Mouse (Mus musculus): Measurements from ENCODE around the gene Cplx1.

DNA sequence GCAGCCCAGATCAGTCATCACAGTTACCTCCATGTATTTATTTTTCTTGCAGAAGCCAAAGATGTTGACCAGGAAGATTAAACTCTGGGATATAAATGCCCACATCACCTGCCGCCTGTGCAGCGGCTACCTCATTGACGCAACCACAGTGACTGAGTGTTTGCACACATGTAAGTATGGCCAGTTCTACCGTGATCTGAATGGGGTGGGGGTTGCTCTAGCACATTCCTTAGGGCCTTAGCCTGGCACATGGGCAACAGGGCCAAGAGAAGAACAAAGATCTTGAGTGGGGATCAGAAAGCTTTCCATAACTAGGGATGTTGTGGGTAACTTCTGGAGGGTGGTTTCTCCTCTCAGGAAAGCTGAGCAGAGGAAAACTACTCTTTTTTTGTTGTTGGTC, 76.1 kb downstream of the Cplx1 start:
- TF ChIP-seq SIN3A (IDR thresholded peaks at IDR 0.05; ENCODE audit: low read length) (no peak), ZKSCAN1 (IDR thresholded peaks at IDR 0.05; ENCODE audit: low read depth, low read length) (no peak), CTCF (IDR thresholded peaks at IDR 0.05 in 2 of 3, conservative IDR thresholded peaks at IDR 0.05 in 1 of 3; ENCODE audit: control insufficient read depth in 1 of 3, insufficient read depth in 1 of 3, low read depth in 2 of 3, low read length in 3 of 3, poor library complexity in 1 of 3, severe bottlenecking in 1 of 3) (no peak), POLR2A (IDR thresholded peaks at IDR 0.05; ENCODE audit: control insufficient read depth in 1 of 2, insufficient read depth in 1 of 2, low read depth in 1 of 2, low read length in 2 of 2, poor library complexity in 1 of 2) (no peak), TCF12 (IDR thresholded peaks at IDR 0.05; ENCODE audit: low read depth, low read length) (no peak), BHLHE40 (IDR thresholded peaks at IDR 0.05; ENCODE audit: borderline replicate concordance, low read depth, low read length) (no peak), E2F4 (IDR thresholded peaks at IDR 0.05; ENCODE audit: borderline replicate concordance, low read depth, low read length) (no peak), EP300 (IDR thresholded peaks at IDR 0.05; ENCODE audit: low read depth in 1 of 2, low read length in 2 of 2) (no peak), GATA1 (IDR thresholded peaks at IDR 0.05; ENCODE audit: low read depth, low read length) (no peak), ZNF384 (IDR thresholded peaks at IDR 0.05; ENCODE audit: low read depth, low read length) (no peak), RAD21 (IDR thresholded peaks at IDR 0.05; ENCODE audit: low read depth, low read length) (no peak), KAT2A (conservative IDR thresholded peaks at IDR 0.05; ENCODE audit: low read depth, low read length) (no peak), POLR2AphosphoS2 (IDR thresholded peaks at IDR 0.05; ENCODE audit: low read length) (no peak)

Data from MEL (cell line).